Mouse (Mus musculus): ENCODE results near the gene Antxr2.

Gene Antxr2

DNA sequence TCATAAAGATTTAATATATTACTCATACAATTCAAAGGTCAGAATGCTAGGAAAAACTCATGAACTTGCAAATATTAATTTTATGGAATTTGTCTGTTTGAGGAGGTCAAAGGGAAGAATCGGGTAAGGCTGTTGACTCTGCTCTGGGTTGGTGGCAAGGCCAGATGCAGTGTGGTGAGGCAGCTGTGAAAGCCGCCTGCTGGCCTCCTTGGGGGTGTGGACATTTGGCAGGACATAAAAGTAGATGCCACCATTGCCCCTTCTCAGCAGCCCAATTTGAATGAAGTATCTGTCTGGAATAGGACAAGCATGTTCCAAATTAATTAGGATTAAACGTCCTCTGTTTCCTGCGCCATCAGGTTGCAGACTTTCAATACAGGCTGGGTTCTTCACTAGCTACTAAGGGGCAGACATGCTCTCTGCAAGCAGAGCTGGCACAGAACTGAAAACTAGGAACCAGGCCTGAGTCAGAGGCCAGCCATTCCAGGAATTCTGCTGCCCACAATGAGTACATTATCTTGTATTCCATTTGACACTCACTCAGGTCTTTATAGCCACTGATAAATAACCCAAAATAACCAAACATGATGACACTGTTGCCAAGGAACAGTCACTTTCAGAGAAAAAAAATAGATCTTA is 44.1 kb downstream of the Antxr2 start:
- no peak for DNase-seq

- DNase-seq: no peak
Observed at GRCm38 (mm10) chr5:97983375-97983774, 47.5 kb downstream of the Antxr2 start.

GRCm38 (mm10) chr5:97980472-97980871 is 50.4 kb downstream of the Antxr2 start:
- peak; percentile 3 to 14 for DNase-seq

DNA sequence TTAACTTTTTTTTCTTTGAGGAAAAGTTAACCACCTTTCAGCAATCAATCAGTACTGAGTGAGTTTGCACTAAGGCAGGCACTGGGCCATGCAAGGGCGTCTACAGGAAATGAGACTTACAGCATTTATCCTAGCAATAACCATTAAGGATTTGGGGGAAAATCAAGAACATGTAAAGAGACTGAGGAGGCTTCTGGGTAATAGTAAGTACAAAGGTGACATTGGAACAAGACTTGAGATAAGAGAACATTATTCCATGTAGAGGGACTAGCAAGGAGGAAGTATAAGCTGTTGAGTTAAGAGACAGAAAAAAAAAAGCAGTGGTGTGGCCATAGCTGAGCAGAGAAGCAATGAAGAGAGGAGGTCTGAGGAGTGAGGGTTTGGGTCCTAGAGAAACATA is 57.5 kb downstream of the Antxr2 start:
- DNase-seq: no peak

DNA sequence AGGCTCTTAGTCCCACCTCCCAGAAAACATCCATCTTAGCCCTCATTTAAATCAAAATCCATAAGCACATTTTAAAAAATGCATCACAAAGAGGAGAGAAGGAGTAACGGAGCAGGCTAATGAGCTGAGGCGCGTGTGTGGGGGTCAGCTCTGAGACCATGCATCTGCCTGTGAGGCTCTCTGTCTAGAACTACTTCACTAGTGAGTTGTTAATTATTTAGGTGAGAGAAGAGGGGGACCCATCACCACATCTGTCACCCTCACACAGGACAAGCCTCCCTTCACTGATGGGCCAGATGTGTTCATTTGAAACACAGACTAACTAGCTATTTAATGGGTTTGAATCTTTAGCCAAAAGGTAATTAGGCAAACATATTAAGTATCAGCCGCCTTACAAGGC is 58.8 kb downstream of the Antxr2 start:
- no peak for DNase-seq

- DNase-seq: no peak
Observed at GRCm38 (mm10) chr5:97971236-97971635, 59.6 kb downstream of the Antxr2 start.

DNA sequence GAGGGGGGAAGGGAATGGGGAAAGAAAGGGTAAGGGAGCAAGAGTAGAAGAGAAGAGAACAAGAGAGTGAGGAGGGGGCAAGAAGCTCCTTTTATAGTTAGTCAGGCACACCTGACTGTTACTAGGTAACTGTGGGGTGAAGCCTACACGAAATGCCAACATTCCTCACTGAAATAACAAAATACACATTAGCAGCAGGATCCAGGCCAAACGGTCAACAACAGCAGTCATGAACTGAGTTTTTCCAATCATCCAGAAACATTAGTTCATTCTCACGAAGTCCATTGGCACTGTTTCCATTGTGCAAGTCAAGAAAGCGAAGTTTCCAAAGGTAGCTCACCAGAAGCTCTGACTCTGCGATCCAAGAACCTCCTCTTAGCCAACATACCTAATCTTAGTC is 63.8 kb downstream of the Antxr2 start:
- no peak for DNase-seq

DNA sequence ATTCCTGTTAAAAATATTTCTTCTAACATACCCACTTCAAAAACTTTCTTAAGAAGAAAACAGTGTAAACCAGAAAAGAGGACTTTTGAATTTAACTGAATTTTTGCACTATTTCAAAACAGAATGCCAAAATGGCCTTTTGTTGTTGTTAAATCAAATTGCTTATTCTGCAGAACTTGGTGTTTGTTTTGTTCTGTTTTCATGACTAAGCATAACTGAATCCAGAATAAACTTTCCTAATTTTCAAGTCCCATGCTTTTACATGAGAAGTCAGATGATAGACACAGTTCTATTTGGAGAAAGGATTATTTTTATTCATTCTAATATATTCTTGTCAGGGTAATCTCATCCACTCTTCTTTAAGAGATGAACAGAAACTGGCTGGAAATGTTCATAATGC is 64.7 kb downstream of the Antxr2 start:
- no peak for DNase-seq

GRCm38 (mm10) chr5:97964444-97964843 is 66.4 kb downstream of the Antxr2 start:
- no peak for DNase-seq

DNA sequence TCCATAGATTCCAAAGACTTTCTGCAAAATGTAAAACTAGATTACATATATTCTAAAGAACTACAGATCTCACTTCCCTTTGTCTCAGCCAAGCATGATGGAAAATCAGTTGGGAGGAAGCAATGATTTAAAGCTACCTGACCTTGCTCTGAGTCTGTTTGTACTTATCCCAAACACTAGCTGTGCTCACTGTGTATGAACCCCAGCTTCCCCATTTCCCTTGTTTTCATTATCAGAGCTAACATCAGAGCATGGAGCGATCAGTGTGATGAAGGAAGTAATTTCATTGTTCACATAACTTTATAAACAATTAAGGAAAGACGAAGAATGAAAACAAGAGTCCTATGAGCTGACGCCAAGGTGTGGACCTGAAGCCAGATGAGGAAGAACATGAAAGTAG is 68.3 kb downstream of the Antxr2 start:
- DNase-seq: no peak

DNA sequence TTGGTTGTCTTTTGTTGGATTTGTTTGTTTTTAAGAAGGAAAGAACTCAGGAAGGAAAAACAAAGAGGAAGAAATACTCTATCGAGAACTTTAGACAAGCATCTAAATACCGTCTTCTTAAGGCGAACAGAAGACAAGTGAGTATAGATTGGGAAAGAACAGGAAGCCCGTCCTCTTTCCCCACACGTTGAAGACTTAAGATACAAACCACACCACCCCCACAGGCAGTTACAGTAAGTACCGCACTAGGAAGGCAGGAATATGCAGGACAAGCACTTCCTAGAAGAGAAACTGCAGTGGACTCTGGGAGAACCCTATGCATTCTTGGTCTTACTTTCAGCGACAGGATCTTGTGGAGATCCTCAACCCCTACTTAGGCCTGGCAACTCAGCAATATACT is 69.1 kb downstream of the Antxr2 start:
- no peak for DNase-seq

DNA sequence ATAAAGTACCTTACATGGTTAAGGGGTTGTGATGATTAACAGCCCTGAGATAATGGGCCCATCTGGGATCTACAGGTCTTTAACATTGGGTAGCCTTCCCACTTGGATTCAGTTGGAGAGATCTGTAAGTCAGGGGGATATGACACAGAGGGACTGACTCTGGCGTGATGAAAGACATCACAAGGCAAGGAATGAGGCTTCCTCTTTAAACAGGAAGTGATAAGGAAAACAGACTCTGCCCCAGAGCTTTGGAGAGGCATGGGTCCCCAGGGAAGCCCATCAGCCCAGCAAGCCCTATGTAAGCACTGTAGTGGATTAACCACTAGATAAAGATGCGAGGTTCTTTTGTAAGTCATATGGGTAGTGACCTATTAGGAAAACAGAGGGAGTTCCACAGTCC is 71.2 kb downstream of the Antxr2 start:
- no peak for DNase-seq

GRCm38 (mm10) chr5:97959010-97959409 is 71.8 kb downstream of the Antxr2 start:
- no peak for DNase-seq

DNA sequence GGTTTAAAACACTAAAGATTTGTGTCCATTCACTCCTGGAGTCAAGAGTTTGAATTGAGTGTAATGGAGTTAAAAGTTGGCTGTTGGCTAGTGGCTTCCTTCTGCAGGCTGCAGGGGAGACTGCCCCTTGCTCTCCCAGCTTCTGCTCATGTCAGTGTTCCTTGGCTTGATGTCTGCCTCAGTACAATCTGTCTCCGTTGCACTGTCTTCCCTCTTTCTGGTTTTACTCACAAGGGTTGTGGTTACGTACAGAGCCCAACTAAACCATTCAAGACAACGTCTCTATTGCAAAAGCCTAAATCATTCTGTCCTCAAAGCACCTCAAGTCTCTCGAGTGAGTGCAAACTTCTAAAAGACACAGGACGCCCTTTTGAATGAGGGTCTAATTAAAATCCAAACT is 73.3 kb downstream of the Antxr2 start:
- DNase-seq: no peak

DNA sequence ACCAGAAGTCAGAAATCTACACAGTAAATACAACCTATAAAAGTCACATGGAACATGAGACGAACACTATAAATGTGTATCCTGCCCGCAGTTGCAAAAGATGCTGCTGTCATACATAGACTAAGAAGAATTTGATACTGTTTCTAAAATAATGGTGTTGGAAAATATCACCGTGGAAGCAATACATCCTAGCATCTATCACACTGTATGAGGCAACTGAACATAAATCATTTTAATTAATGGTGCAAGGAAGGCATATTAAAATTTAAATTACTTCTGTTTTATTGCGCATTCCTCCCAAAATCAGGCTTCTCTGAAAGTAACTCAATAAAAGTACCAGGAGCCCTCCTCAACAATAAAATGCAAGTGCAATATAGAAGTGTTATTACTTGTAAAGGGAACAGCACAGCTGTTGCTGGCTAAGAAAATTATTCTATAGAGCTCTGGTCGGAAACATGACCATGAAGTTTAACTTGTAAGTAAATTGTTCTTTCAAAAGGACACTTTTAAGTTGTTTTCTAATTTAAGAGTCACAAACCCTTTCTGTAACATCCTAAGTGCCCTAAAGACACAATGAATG is 76.6 kb downstream of the Antxr2 start:
- no peak for DNase-seq

DNA sequence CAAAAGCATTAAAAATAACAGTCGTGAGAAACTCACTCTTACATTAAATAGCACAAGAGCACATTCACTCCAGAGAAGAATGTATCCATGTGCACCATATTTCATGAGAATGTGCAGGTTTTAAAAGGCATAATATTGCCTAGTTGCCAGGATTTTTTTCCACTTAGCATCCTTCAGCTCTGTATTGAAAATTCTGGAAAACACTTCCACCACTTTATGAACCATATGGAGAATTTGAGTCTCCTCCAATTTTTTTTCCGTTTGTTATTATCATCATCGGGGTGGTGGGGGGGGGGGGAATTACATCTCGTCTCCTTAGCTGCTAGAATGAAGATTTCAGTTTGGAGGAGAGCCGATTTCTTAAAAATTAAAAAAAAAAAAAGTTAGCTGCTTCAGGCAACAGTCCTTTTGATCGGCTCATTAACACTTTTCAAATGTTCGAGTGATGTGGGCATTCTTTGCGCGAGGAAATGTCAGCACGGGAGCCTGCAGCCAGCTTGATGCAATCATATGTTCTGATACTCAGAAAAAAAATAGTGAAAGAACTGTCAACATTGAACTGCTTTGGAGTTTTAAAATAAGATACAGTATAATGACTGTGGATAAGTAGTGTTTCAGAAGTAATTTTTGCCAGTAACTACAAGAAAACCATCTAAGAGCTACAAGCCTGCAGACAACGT is 77.5 kb downstream of the Antxr2 start:
- no peak for DNase-seq

DNA sequence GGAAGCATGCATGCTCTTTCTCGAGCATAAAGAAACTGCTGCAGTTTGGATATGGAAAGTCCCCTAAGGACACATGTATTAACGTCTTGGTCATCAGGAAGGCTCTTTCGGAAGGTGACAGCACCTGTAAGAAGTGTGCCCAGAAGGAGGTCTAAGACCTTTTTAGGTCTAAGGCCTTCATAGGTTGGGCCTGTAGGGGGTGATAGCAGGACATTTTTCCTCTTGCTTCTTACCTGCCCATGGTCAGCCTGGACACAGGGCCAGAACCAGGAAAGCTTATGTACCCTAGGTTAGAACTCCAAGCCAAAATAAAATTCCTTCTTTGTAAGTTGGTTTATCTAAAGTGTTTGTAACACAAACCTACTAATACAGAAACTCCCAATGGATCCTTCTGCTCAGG is 83.6 kb downstream of the Antxr2 start:
- no peak for DNase-seq

GRCm38 (mm10) chr5:97946236-97946635 is 84.6 kb downstream of the Antxr2 start:
- no peak for DNase-seq

- peak; percentile 61 to 68 for DNase-seq
Observed at GRCm38 (mm10) chr5:97935140-97936129, 95.4 kb downstream of the Antxr2 start.

DNA sequence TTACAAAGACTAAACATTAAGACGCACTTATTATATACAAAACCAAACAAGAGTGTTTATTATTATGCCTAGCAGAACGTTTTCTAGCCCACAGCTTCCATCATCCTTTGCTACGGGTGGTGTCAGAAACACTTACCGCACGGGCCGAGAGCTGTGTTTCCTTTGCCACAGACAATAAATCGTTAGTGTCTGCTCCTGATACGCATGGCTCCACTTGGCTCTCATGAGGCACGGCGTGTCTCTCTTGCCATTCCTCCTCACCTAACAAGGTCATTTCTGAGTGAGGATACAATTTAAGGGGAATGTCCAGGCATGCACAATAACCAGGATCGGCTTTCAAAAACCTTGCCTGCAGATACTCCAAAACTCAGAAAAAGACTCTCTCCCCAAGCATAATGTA is 113.2 kb downstream of the Antxr2 start:
- no peak for DNase-seq

DNA sequence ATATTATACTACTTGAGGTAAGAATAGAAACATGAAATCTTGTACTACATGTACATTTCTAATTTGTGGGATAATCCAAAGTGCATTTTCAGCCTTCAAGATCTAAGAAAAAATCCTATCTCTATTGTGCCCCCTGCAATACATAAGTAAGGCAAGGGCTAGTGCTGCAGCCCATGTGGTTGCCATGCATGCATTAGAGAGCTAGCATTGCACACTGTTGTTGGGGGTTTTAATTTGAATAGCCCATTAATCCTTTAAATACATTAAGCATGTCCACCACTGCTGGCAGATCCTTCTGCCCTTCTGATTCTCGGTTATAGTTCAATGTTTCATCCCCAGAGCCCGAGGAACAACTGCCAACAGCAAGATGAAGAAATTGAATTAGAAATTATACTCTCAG is 116.0 kb downstream of the Antxr2 start:
- DNase-seq: no peak

DNA sequence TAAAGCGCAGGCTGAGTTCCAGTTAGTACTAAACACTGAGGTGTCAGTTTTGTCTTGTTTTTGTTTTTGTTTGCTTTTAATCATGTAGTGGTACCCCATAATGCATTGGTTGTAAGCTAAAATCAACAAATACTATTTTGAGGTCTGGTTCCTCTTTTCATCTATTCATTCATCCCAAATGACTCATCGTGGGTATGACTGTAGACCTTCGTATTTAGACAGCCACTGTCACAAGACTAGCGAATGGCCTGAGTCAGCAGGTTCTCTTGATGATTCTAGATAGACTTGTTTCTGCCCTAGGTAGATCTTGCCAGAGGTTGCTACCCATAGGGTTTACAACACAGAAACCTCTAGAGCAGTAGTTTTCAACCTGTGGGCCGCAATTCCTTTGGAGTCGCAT is 116.9 kb downstream of the Antxr2 start:
- no peak for DNase-seq

GRCm38 (mm10) chr5:97907482-97907881 is 123.4 kb downstream of the Antxr2 start:
- DNase-seq: no peak

All from kidney, postnatal 4 days (tissue).